ENCODE assay signal across 8 mouse cellular contexts in genomic region chr2:24974906-24975703, GRCm38 (mm10). TPM values are rescaled to one million over a fixed set of nuclear protein-coding genes. Genes with fewer than 3 reads are reported as not detected.
DNase-seq lines count a peak whose midpoint lies in the region; ATAC-seq and TF ChIP-seq lines count a peak whose summit lies in the region.

TSS of gene Mrpl41 (minus strand) at chr2:24975098.

- intact Hi-C loops in heart, postnatal 36 days (cut with DNase I), result no loop called here

- TF ChIP-seq POLR2A in olfactory bulb, adult 2 months (IDR thresholded peaks at IDR 0.05; ENCODE audit: insufficient read depth, low read depth, low read length), result peak; percentile 93
- TF ChIP-seq POLR2A in thymus, adult 2 months (IDR thresholded peaks at IDR 0.05; ENCODE audit: control insufficient read depth, extremely low read depth, insufficient read depth, low read length, poor library complexity), result peak; percentile 93

- H3K27ac ChIP-seq in forebrain, embryonic 16.5 days (ENCODE audit: low read length), result peak within 1 kb of the TSS; percentile 87
- H3K27ac ChIP-seq in layer of hippocampus, adult 2 months, result peak within 1 kb of the TSS; percentile 97
- H3K27ac ChIP-seq in lung, embryonic 14.5 days (ENCODE audit: low read depth), result peak within 1 kb of the TSS; percentile 92
- peak within 1 kb of the TSS; percentile 74 for H3K27ac ChIP-seq in olfactory bulb, adult 2 months (ENCODE audit: insufficient read depth, low read depth, low read length)
- H3K27ac ChIP-seq in thymus, adult 2 months (ENCODE audit: control insufficient read depth, insufficient read depth, low read length), result peak within 1 kb of the TSS; percentile 90

- peak within 1 kb of the TSS; percentile 81 for H3K4me3 ChIP-seq in G1E (ENCODE audit: low read depth, low read length)
- H3K4me3 ChIP-seq in forebrain, embryonic 16.5 days (replicated peaks; ENCODE audit: low read length), result peak within 1 kb of the TSS; percentile 90
- H3K4me3 ChIP-seq in layer of hippocampus, adult 2 months, result peak within 1 kb of the TSS; percentile 91
- peak within 1 kb of the TSS; percentile 77 for H3K4me3 ChIP-seq in lung, embryonic 14.5 days (ENCODE audit: low read depth, low read length)
- H3K4me3 ChIP-seq in olfactory bulb, adult 2 months (ENCODE audit: insufficient read depth, low read depth, low read length), result peak within 1 kb of the TSS; percentile 82
- peak within 1 kb of the TSS; percentile 93 for H3K4me3 ChIP-seq in thymus, adult 2 months (ENCODE audit: control insufficient read depth, insufficient read depth, low read length)

- DNase-seq in G1E (ENCODE audit: low spot score), result peak; percentile 96
- peak; percentile 96 to 99 for DNase-seq in cerebellum, adult 18-20 months
- DNase-seq in heart, postnatal 36 days, result peak; percentile 92
- DNase-seq in layer of hippocampus, adult 2 months (ENCODE audit: low spot score in 2 of 2), result peak; percentile 96 to 97
- peak; percentile 99 for DNase-seq in lung, embryonic 14.5 days
- peak; percentile 94 for DNase-seq in thymus, adult 2 months

- no peak for TF ChIP-seq CTCF in G1E (IDR thresholded peaks at IDR 0.05; ENCODE audit: low read depth, low read length)
- no peak; the same call in 1 of the 2 replicates for TF ChIP-seq CTCF in layer of hippocampus, adult 2 months (conservative IDR thresholded peaks at IDR 0.05)
- no peak for TF ChIP-seq CTCF in lung, embryonic 14.5 days (IDR thresholded peaks at IDR 0.05; ENCODE audit: low read depth)
- TF ChIP-seq CTCF in olfactory bulb, adult 2 months (IDR thresholded peaks at IDR 0.05; ENCODE audit: insufficient read depth, low read depth, low read length), result no peak
- TF ChIP-seq CTCF in thymus, adult 2 months (IDR thresholded peaks at IDR 0.05; ENCODE audit: borderline replicate concordance, control insufficient read depth, extremely low read depth, insufficient read depth, low read length, poor library complexity), result peak; percentile 66; the same call in 1 of the 2 replicates

- peak within 1 kb of the TSS; percentile 86 for H3K4me2 ChIP-seq in forebrain, embryonic 16.5 days (ENCODE audit: low read length)
- H3K4me2 ChIP-seq in lung, embryonic 14.5 days, result peak within 1 kb of the TSS; percentile 99

- no peaks in the 10 kb centered on the region for H3K9me3 ChIP-seq in G1E (replicated peaks)
- no peaks in the 10 kb centered on the region for H3K9me3 ChIP-seq in forebrain, embryonic 16.5 days (ENCODE audit: control insufficient read depth, low read length)
- H3K9me3 ChIP-seq in lung, embryonic 14.5 days (ENCODE audit: low read depth, low read length), result no peaks in the 10 kb centered on the region

- ATAC-seq in G1E (ENCODE audit: extremely low read depth, insufficient number of reproducible peaks, low FRiP score, poor library complexity, severe bottlenecking), result peak; percentile 88
- peak; percentile 100 for ATAC-seq in forebrain, embryonic 16.5 days
- ATAC-seq in lung, embryonic 14.5 days (ENCODE audit: insufficient read depth), result peak; percentile 99

- peak within 1 kb of the TSS; percentile 80 for H3K9ac ChIP-seq in forebrain, embryonic 16.5 days (replicated peaks; ENCODE audit: low read depth, low read length)
- peak within 1 kb of the TSS; percentile 69 for H3K9ac ChIP-seq in lung, embryonic 14.5 days

- H3K36me3 ChIP-seq in G1E (replicated peaks), result peaks cover 47% of the 10 kb centered on the region
- H3K36me3 ChIP-seq in forebrain, embryonic 16.5 days (ENCODE audit: control insufficient read depth, insufficient read depth), result peaks cover 8% of the 10 kb centered on the region
- H3K36me3 ChIP-seq in lung, embryonic 14.5 days (ENCODE audit: insufficient read depth), result peaks cover 28% of the 10 kb centered on the region
- peaks cover 5% of the 10 kb centered on the region; the same call in 1 of the 2 replicates for H3K36me3 ChIP-seq in thymus, adult 2 months (ENCODE audit: control insufficient read depth, insufficient read depth, low read length)

- WGBS in forebrain, embryonic 16.5 days, result under 1% methylated on average over 64 of the region's 64 CpGs
- WGBS in lung, embryonic 14.5 days, result under 1% methylated on average over 64 of the region's 64 CpGs
- under 1% methylated on average over 64 of the region's 64 CpGs for WGBS in olfactory bulb, adult 2 months
- under 1% methylated on average over 64 of the region's 64 CpGs for WGBS in thymus, adult 2 months

- no peaks in the 10 kb centered on the region for H3K27me3 ChIP-seq in G1E (ENCODE audit: insufficient read depth, low read length)
- no peaks in the 10 kb centered on the region for H3K27me3 ChIP-seq in forebrain, embryonic 16.5 days (replicated peaks; ENCODE audit: control insufficient read depth, insufficient read depth, low read length)
- no peaks in the 10 kb centered on the region for H3K27me3 ChIP-seq in lung, embryonic 14.5 days (ENCODE audit: insufficient read depth, low read length)
- no peaks in the 10 kb centered on the region for H3K27me3 ChIP-seq in thymus, adult 2 months (ENCODE audit: control insufficient read depth, insufficient read depth, low read length)

- peaks cover 42% of the 10 kb centered on the region for H3K4me1 ChIP-seq in G1E (ENCODE audit: insufficient read depth, low read depth, low read length)
- peaks cover 21% of the 10 kb centered on the region for H3K4me1 ChIP-seq in forebrain, embryonic 16.5 days (replicated peaks; ENCODE audit: control insufficient read depth, insufficient read depth, low read length)
- peaks cover 4% of the 10 kb centered on the region; the same call in 1 of the 2 replicates for H3K4me1 ChIP-seq in lung, embryonic 14.5 days (ENCODE audit: insufficient read depth)
- H3K4me1 ChIP-seq in olfactory bulb, adult 2 months (ENCODE audit: control insufficient read depth, insufficient read depth, low read length), result peaks cover 3% of the 10 kb centered on the region; the same call in 1 of the 2 replicates
- peaks cover 7% of the 10 kb centered on the region; the same call in 1 of the 2 replicates for H3K4me1 ChIP-seq in thymus, adult 2 months (replicated peaks; ENCODE audit: control insufficient read depth, insufficient read depth, low read length)

RNA-seq across cellular contexts. Expression of gene Mrpl41, which starts in this region (rescaled TPM):
- total RNA-seq in G1E (2014; fragmentation: Nextera tagmentation), result 41.6 and 51.5 TPM in 2 replicates
- total RNA-seq in G1E (2017), result 128 and 162 TPM in 2 replicates
- 25.0 and 55.2 TPM in 2 replicates for polyA plus RNA-seq in G1E (2012)
- 143 and 150 TPM in 2 replicates for polyA plus RNA-seq in forebrain, embryonic 16.5 days (2015; fragmentation: Nextera tagmentation; extraction: Ambion mirVana)
- 10 to 100 TPM; 91.0 to 99.1 TPM for total RNA-seq in heart, postnatal 36 days (2021)
- total RNA-seq in layer of hippocampus, adult 2 months (2021), result 10 to 100 TPM; 84.0 to 86.9 TPM
- 106 and 115 TPM in 2 replicates for polyA plus RNA-seq in lung, embryonic 14.5 days (2014; fragmentation: Nextera tagmentation; extraction: Ambion mirVana)
- polyA plus RNA-seq in olfactory bulb, adult 2 months (2012; ENCODE audit: insufficient read depth, insufficient read length, low replicate concordance, missing spikeins), result not detected in 2 replicates
- 40.6 and 43.4 TPM in 2 replicates for polyA plus RNA-seq in thymus, adult 2 months (2012; rRNA removed)

Comparison
In these comparisons a context has a peak if more than half of its experiments do, and no peak if none do; other contexts are left out.
1. Peak in every context shown above with its lines: DNase-seq, ATAC-seq, H3K4me3 ChIP-seq and H3K27ac ChIP-seq.